Mouse (Mus musculus): ENCODE measurements around the gene Pde6h. TPM values are rescaled to one million over a fixed set of nuclear protein-coding genes. Genes with fewer than 3 reads are reported as not detected.

The Pde6h gene
- polyA plus RNA-seq, 1 experiment from 2014 or later, result not detected

GRCm38 (mm10) chr6:136934068-136934467, 10.4 kb downstream of the Pde6h start:
- Histone ChIP-seq H3K4me1 (replicated peaks; ENCODE audit: control insufficient read depth, insufficient read depth, low read length) (no peaks in the 10 kb centered on the region), H3K4me3 (ENCODE audit: low read depth, low read length) (no peak overlapping the region), H3K9ac (ENCODE audit: low read depth, low read length) (no peak overlapping the region), H3K27ac (ENCODE audit: low read depth, low read length) (no peak overlapping the region), H3K27me3 (ENCODE audit: control insufficient read depth, insufficient read depth, low read length) (no peaks in the 10 kb centered on the region), H3K9me3 (ENCODE audit: control insufficient read depth, low read length) (no peaks in the 10 kb centered on the region), H3K36me3 (ENCODE audit: control insufficient read depth, insufficient read depth, low read length) (no peaks in the 10 kb centered on the region), H3K4me2 (replicated peaks; ENCODE audit: low read depth, low read length) (no peak overlapping the region)
- DNase-seq (ENCODE audit: low spot score) (no peak), ATAC-seq (ENCODE audit: low FRiP score) (no peak)
- whole genome bisulfite sequencing, result 86% methylated on average over 7 of the region's 7 CpGs

GRCm38 (mm10) chr6:136935233-136935632, 11.6 kb downstream of the Pde6h start:
- H3K4me2 ChIP-seq (replicated peaks; ENCODE audit: low read depth, low read length), result no peak overlapping the region
- H3K9ac ChIP-seq (ENCODE audit: low read depth, low read length), result no peak overlapping the region
- no peak for DNase-seq (ENCODE audit: low spot score)
- no peaks in the 10 kb centered on the region for H3K27me3 ChIP-seq (ENCODE audit: control insufficient read depth, insufficient read depth, low read length)
- ATAC-seq (ENCODE audit: low FRiP score), result no peak
- H3K27ac ChIP-seq (ENCODE audit: low read depth, low read length), result no peak overlapping the region
- H3K4me3 ChIP-seq (ENCODE audit: low read depth, low read length), result no peak overlapping the region
- H3K9me3 ChIP-seq (ENCODE audit: control insufficient read depth, low read length), result no peaks in the 10 kb centered on the region
- no peaks in the 10 kb centered on the region for H3K36me3 ChIP-seq (ENCODE audit: control insufficient read depth, insufficient read depth, low read length)
- no peaks in the 10 kb centered on the region for H3K4me1 ChIP-seq (replicated peaks; ENCODE audit: control insufficient read depth, insufficient read depth, low read length)
- WGBS, result 84% methylated on average over 3 of the region's 3 CpGs

- Histone ChIP-seq H3K4me1 (replicated peaks; ENCODE audit: control insufficient read depth, insufficient read depth, low read length) (no peaks in the 10 kb centered on the region), H3K4me3 (ENCODE audit: low read depth, low read length) (no peak overlapping the region), H3K9ac (ENCODE audit: low read depth, low read length) (no peak overlapping the region), H3K36me3 (ENCODE audit: control insufficient read depth, insufficient read depth, low read length) (no peaks in the 10 kb centered on the region), H3K27me3 (ENCODE audit: control insufficient read depth, insufficient read depth, low read length) (no peaks in the 10 kb centered on the region), H3K9me3 (ENCODE audit: control insufficient read depth, low read length) (no peaks in the 10 kb centered on the region), H3K27ac (ENCODE audit: low read depth, low read length) (no peak overlapping the region), H3K4me2 (replicated peaks; ENCODE audit: low read depth, low read length) (no peak overlapping the region)
- DNase-seq (ENCODE audit: low spot score), result no peak
- no peak for ATAC-seq (ENCODE audit: low FRiP score)
- 82% methylated on average over 9 of the region's 9 CpGs for WGBS
Measured at GRCm38 (mm10) chr6:136936361-136936760, 12.7 kb downstream of the Pde6h start.

- ATAC-seq (ENCODE audit: low FRiP score) (no peak), DNase-seq (ENCODE audit: low spot score) (no peak)
- H3K36me3 ChIP-seq (ENCODE audit: control insufficient read depth, insufficient read depth, low read length), result no peaks in the 10 kb centered on the region
- H3K27ac ChIP-seq (ENCODE audit: low read depth, low read length), result no peak overlapping the region
- no peak overlapping the region for H3K9ac ChIP-seq (ENCODE audit: low read depth, low read length)
- H3K4me2 ChIP-seq (replicated peaks; ENCODE audit: low read depth, low read length), result no peak overlapping the region
- no peaks in the 10 kb centered on the region for H3K4me1 ChIP-seq (replicated peaks; ENCODE audit: control insufficient read depth, insufficient read depth, low read length)
- H3K27me3 ChIP-seq (ENCODE audit: control insufficient read depth, insufficient read depth, low read length), result no peaks in the 10 kb centered on the region
- no peak overlapping the region for H3K4me3 ChIP-seq (ENCODE audit: low read depth, low read length)
- H3K9me3 ChIP-seq (ENCODE audit: control insufficient read depth, low read length), result no peaks in the 10 kb centered on the region
- 92% methylated on average over 3 of the region's 3 CpGs for WGBS
Measured at GRCm38 (mm10) chr6:136937117-136937516, 13.5 kb downstream of the Pde6h start.

GRCm38 (mm10) chr6:136938331-136939126, 14.9 kb downstream of the Pde6h start:
- H3K4me3 ChIP-seq (ENCODE audit: low read depth, low read length), result no peak overlapping the region
- ATAC-seq (ENCODE audit: low FRiP score) (no peak), DNase-seq (ENCODE audit: low spot score) (no peak)
- H3K4me2 ChIP-seq (replicated peaks; ENCODE audit: low read depth, low read length), result no peak overlapping the region
- 86% methylated on average over 18 of the region's 18 CpGs for WGBS
- no peak overlapping the region for H3K9ac ChIP-seq (ENCODE audit: low read depth, low read length)
- H3K9me3 ChIP-seq (ENCODE audit: control insufficient read depth, low read length), result no peaks in the 10 kb centered on the region
- no peak overlapping the region for H3K27ac ChIP-seq (ENCODE audit: low read depth, low read length)
- H3K27me3 ChIP-seq (ENCODE audit: control insufficient read depth, insufficient read depth, low read length), result no peaks in the 10 kb centered on the region
- H3K4me1 ChIP-seq (replicated peaks; ENCODE audit: control insufficient read depth, insufficient read depth, low read length), result no peaks in the 10 kb centered on the region
- H3K36me3 ChIP-seq (ENCODE audit: control insufficient read depth, insufficient read depth, low read length), result no peaks in the 10 kb centered on the region

- H3K4me2 ChIP-seq (replicated peaks; ENCODE audit: low read depth, low read length), result no peak overlapping the region
- no peak for ATAC-seq (ENCODE audit: low FRiP score)
- H3K4me1 ChIP-seq (replicated peaks; ENCODE audit: control insufficient read depth, insufficient read depth, low read length), result no peaks in the 10 kb centered on the region
- no peaks in the 10 kb centered on the region for H3K27me3 ChIP-seq (ENCODE audit: control insufficient read depth, insufficient read depth, low read length)
- H3K9me3 ChIP-seq (ENCODE audit: control insufficient read depth, low read length), result no peaks in the 10 kb centered on the region
- H3K9ac ChIP-seq (ENCODE audit: low read depth, low read length), result no peak overlapping the region
- no peak overlapping the region for H3K27ac ChIP-seq (ENCODE audit: low read depth, low read length)
- no peak overlapping the region for H3K4me3 ChIP-seq (ENCODE audit: low read depth, low read length)
- DNase-seq (ENCODE audit: low spot score), result no peak
- no peaks in the 10 kb centered on the region for H3K36me3 ChIP-seq (ENCODE audit: control insufficient read depth, insufficient read depth, low read length)
- 87% methylated on average over 13 of the region's 14 CpGs for WGBS
Measured at GRCm38 (mm10) chr6:136939326-136940187, 15.9 kb downstream of the Pde6h start.

GRCm38 (mm10) chr6:136940188-136940960, 16.7 kb downstream of the Pde6h start:
- no peak for ATAC-seq (ENCODE audit: low FRiP score)
- Histone ChIP-seq H3K9ac (ENCODE audit: low read depth, low read length) (no peak overlapping the region), H3K27me3 (ENCODE audit: control insufficient read depth, insufficient read depth, low read length) (no peaks in the 10 kb centered on the region), H3K4me3 (ENCODE audit: low read depth, low read length) (no peak overlapping the region), H3K9me3 (ENCODE audit: control insufficient read depth, low read length) (no peaks in the 10 kb centered on the region), H3K4me2 (replicated peaks; ENCODE audit: low read depth, low read length) (no peak overlapping the region), H3K27ac (ENCODE audit: low read depth, low read length) (no peak overlapping the region), H3K36me3 (ENCODE audit: control insufficient read depth, insufficient read depth, low read length) (no peaks in the 10 kb centered on the region), H3K4me1 (replicated peaks; ENCODE audit: control insufficient read depth, insufficient read depth, low read length) (no peaks in the 10 kb centered on the region)
- 81% methylated on average over 11 of the region's 11 CpGs for WGBS
- no peak for DNase-seq (ENCODE audit: low spot score)

GRCm38 (mm10) chr6:136941051-136942021, 17.7 kb downstream of the Pde6h start, which contains the start of gene Arhgdib:
Arhgdib (minus strand) TSS chr6:136941899.
- DNase-seq (ENCODE audit: low spot score) (no peak), ATAC-seq (ENCODE audit: low FRiP score) (no peak)
- Histone ChIP-seq H3K27ac (ENCODE audit: low read depth, low read length) (no peak within 1 kb of the TSS), H3K4me3 (ENCODE audit: low read depth, low read length) (no peak within 1 kb of the TSS), H3K9ac (ENCODE audit: low read depth, low read length) (no peak within 1 kb of the TSS), H3K27me3 (ENCODE audit: control insufficient read depth, insufficient read depth, low read length) (no peaks in the 10 kb centered on the region), H3K4me2 (replicated peaks; ENCODE audit: low read depth, low read length) (0 out of 2 replicates have a peak within 1 kb of the TSS, but pooled peaks have one; percentile 5), H3K36me3 (ENCODE audit: control insufficient read depth, insufficient read depth, low read length) (no peaks in the 10 kb centered on the region), H3K4me1 (replicated peaks; ENCODE audit: control insufficient read depth, insufficient read depth, low read length) (no peaks in the 10 kb centered on the region), H3K9me3 (ENCODE audit: control insufficient read depth, low read length) (no peaks in the 10 kb centered on the region)
- WGBS, result 60% methylated on average over 12 of the region's 12 CpGs

Measured in hindbrain, embryonic 11.5 days (tissue).